Mouse (Mus musculus): ENCODE measurements at regions not wholly inside any gene's neighbourhood (a gene's known extent, or its start where the extent isn't known, plus 50 kb on each side); places are given as distances from the start of the nearest gene placed in this dataset.

- DNase-seq (ENCODE audit: low read depth, low spot score): no peak
Measured at GRCm38 (mm10) chr19:15851622-15852021, 95.5 kb downstream of the Psat1 start.

GRCm38 (mm10) chr19:15850722-15851121 lies 96.4 kb downstream of the Psat1 start:
- no peak for DNase-seq (ENCODE audit: low read depth, low spot score)

GRCm38 (mm10) chr19:15849235-15849634 lies 97.9 kb downstream of the Psat1 start:
- DNase-seq (ENCODE audit: low read depth, low spot score): no peak

- no peak for DNase-seq (ENCODE audit: low read depth, low spot score)
Measured at GRCm38 (mm10) chr19:15838327-15838726, 108.8 kb downstream of the Psat1 start.

GRCm38 (mm10) chr19:15837715-15838175 lies 109.4 kb downstream of the Psat1 start:
- peak; percentile 30 for DNase-seq (ENCODE audit: low read depth, low spot score)

- no peak for DNase-seq (ENCODE audit: low read depth, low spot score)
Measured at GRCm38 (mm10) chr19:15836956-15837714, 110.0 kb downstream of the Psat1 start.

GRCm38 (mm10) chr19:15836201-15836955 lies 110.8 kb downstream of the Psat1 start:
- DNase-seq (ENCODE audit: low read depth, low spot score): no peak

- DNase-seq (ENCODE audit: low read depth, low spot score): no peak
Measured at GRCm38 (mm10) chr19:15830385-15830784, 116.8 kb downstream of the Psat1 start.

- DNase-seq (ENCODE audit: low read depth, low spot score): no peak
Measured at GRCm38 (mm10) chr19:15829158-15829557, 118.0 kb downstream of the Psat1 start.

- no peak for DNase-seq (ENCODE audit: low read depth, low spot score)
Measured at GRCm38 (mm10) chr19:15827990-15828705, 119.0 kb downstream of the Psat1 start.

GRCm38 (mm10) chr19:15827120-15827989 lies 119.8 kb downstream of the Psat1 start:
- DNase-seq (ENCODE audit: low read depth, low spot score): no peak

- DNase-seq (ENCODE audit: low read depth, low spot score): no peak
Measured at GRCm38 (mm10) chr19:15823688-15824371, 123.3 kb downstream of the Psat1 start.

GRCm38 (mm10) chr19:15820020-15820419 lies 127.1 kb downstream of the Psat1 start:
- DNase-seq (ENCODE audit: low read depth, low spot score): no peak

GRCm38 (mm10) chr19:15815166-15815565 lies 132.0 kb downstream of the Psat1 start:
- DNase-seq (ENCODE audit: low read depth, low spot score): peak; percentile 17

- no peak for DNase-seq (ENCODE audit: low read depth, low spot score)
Measured at GRCm38 (mm10) chr19:15809008-15809407, 138.1 kb downstream of the Psat1 start.

- no peak for DNase-seq (ENCODE audit: low read depth, low spot score)
Measured at GRCm38 (mm10) chr19:15807681-15808080, 139.5 kb downstream of the Psat1 start.

- DNase-seq (ENCODE audit: low read depth, low spot score): no peak
Measured at GRCm38 (mm10) chr19:15803131-15803889, 143.8 kb downstream of the Psat1 start.

GRCm38 (mm10) chr19:15802641-15803040 lies 144.5 kb downstream of the Psat1 start:
- DNase-seq (ENCODE audit: low read depth, low spot score): no peak

GRCm38 (mm10) chr19:15801811-15802486 lies 145.2 kb downstream of the Psat1 start:
- DNase-seq (ENCODE audit: low read depth, low spot score): peak; percentile 63

All from skeletal muscle tissue, adult 2 months (tissue).